Mouse (Mus musculus): ENCODE results near the gene Spz1. TPM values are rescaled to one million over a fixed set of nuclear protein-coding genes. Genes with fewer than 3 reads are reported as not detected.

Gene Spz1
- polyA plus RNA-seq, 1 experiment from 2014 or later, result not detected

Other genes starting within 250 kb of the Spz1 start
- gene Dhfr, start 221.4 kb downstream of the Spz1 start, polyA plus RNA-seq (2015; fragmentation: Nextera tagmentation; extraction: Ambion mirVana), result 12.1 and 12.3 TPM in 2 replicates
- 22.5 and 24.2 TPM in 2 replicates for gene Msh3, start 221.2 kb downstream of the Spz1 start, polyA plus RNA-seq (2015; fragmentation: Nextera tagmentation; extraction: Ambion mirVana)
- 0.07 and 0.09 TPM in 2 replicates for gene Ankrd34b, start 150.3 kb downstream of the Spz1 start, polyA plus RNA-seq (2015; fragmentation: Nextera tagmentation; extraction: Ambion mirVana)
- gene Fam151b, start 92.2 kb downstream of the Spz1 start, polyA plus RNA-seq (2015; fragmentation: Nextera tagmentation; extraction: Ambion mirVana), result 0.28 TPM in 2 replicates
- gene Zfyve16, start 45.3 kb downstream of the Spz1 start, polyA plus RNA-seq (2015; fragmentation: Nextera tagmentation; extraction: Ambion mirVana), result 10.3 and 10.5 TPM in 2 replicates
- gene Serinc5, start 34.9 kb upstream of the Spz1 start, polyA plus RNA-seq (2015; fragmentation: Nextera tagmentation; extraction: Ambion mirVana), result 18.8 and 20.0 TPM in 2 replicates
- gene Thbs4, start 218.6 kb upstream of the Spz1 start, polyA plus RNA-seq (2015; fragmentation: Nextera tagmentation; extraction: Ambion mirVana), result 30.8 and 51.3 TPM in 2 replicates